Mouse (Mus musculus) stomach, postnatal 0 days (tissue): ENCODE results near the gene Cacnb4. TPM values are rescaled to one million over a fixed set of nuclear protein-coding genes. Genes with fewer than 3 reads are reported as not detected.

Experiments
- ATAC-seq: fragments of 200-750 bp; cut with Nextera tagmentation; 2 replicates; pipeline ENCODE4 v1.8.0; 2017; ENCODE audit not compliant: low FRiP score, low TSS enrichment
- DNase-seq: peaks from one replicate; pipeline ENCODE4 v3.0.0-alpha.2; 2016; ENCODE audit warnings: low spot score
- H3K27ac ChIP-seq: fragments of 300-500 bp; sonication (generic); replicated peaks from 2 replicates; pipeline ENCODE4 v1.5.1; 2014; ENCODE audit warnings: mild to moderate bottlenecking, control low read depth
- H3K27me3 ChIP-seq: fragments of 300-500 bp; sonication (generic); 2 replicates; pipeline ENCODE4 v1.6.1; 2014; ENCODE audit warnings: low read length; ENCODE audit not compliant: control insufficient read depth, insufficient read depth
- H3K36me3 ChIP-seq: fragments of 300-500 bp; sonication (generic); 2 replicates; pipeline ENCODE4 v1.6.1; 2014; ENCODE audit warnings: low read length, mixed read lengths; ENCODE audit not compliant: control insufficient read depth, insufficient read depth
- H3K4me1 ChIP-seq: fragments of 300-500 bp; sonication (generic); replicated peaks from 2 replicates; pipeline ENCODE4 v1.6.1; 2014; ENCODE audit warnings: antibody characterized with exemption; ENCODE audit not compliant: control insufficient read depth, insufficient read depth
- H3K4me2 ChIP-seq: fragments of 300-500 bp; sonication (generic); replicated peaks from 2 replicates; pipeline ENCODE4 v1.6.1; 2014; ENCODE audit warnings: low read depth, mild to moderate bottlenecking, control low read depth, moderate library complexity
- H3K4me3 ChIP-seq: fragments of 300-500 bp; sonication (generic); 2 replicates; pipeline ENCODE4 v1.5.1; 2014; ENCODE audit warnings: low read depth, low read length, control low read depth
- H3K9ac ChIP-seq: fragments of 300-500 bp; sonication (generic); 2 replicates; pipeline ENCODE4 v1.6.1; 2014; ENCODE audit warnings: mild to moderate bottlenecking, low read length, control low read depth, mixed read lengths
- H3K9me3 ChIP-seq: fragments of 300-500 bp; sonication (generic); 2 replicates; pipeline ENCODE4 v1.6.1; 2016; ENCODE audit warnings: low read length; ENCODE audit not compliant: control insufficient read depth
- CTCF ChIP-seq: IDR thresholded peaks from 2 replicates; pipeline ENCODE4 v1.5.1; 2016; ENCODE audit warnings: antibody characterized with exemption, low read depth, mild to moderate bottlenecking, moderate library complexity
- EP300 ChIP-seq: optimal IDR thresholded peaks from 2 replicates; pipeline ENCODE3; 2016; ENCODE audit warnings: antibody characterized with exemption
- WGBS: fragments of 180-500 bp; shearing (Covaris S2); extraction: QIAGEN DNeasy Blood & Tissue Kit; methylation state at CpG from one replicate; pipeline ENCODE4 v1.1.7; 2014; 5-methylcytosine and 5-hydroxymethylcytosine counted together
- polyA plus RNA-seq: library from polyadenylated mRNA; unstranded; fragments of >200 nt; fragmentation: Nextera tagmentation; extraction: Ambion mirVana; gene quantifications from 2 replicates; pipeline ENCODE4 v1.2.1, GENCODE M21; 2015

The Cacnb4 gene
- polyA plus RNA-seq, 1 experiment from 2014 or later: 0.93 TPM

DNA sequence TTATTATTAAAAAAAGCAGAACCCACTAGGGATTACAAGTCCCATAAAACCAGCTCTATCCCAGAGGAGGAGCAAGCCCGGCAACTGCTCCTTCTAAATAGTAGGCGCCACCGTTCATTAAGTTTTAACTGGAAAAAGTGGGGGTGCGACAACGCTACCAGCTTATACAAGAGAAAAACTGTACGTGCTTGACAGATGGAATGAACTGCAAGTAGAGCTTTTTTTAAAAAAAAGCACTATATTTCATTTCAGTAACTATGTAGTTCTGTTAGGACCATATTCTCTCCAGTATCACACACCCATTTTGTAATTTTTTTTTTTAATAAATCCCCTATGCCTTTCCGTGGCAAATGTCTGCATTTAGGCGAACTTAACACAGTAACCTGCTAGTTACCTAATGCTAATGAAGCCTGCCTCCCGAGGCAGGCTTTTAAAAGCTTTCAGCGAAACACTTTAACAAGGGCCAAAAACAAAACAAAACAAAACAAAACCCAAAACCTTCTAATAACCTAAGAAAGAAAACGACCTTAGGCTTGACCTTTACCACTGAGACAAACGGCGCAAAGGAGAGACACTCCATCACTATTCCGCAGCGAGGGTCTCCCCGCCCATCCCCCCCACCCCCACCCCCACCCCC, 252.9 kb downstream of the Cacnb4 start:
- Histone ChIP-seq H3K27ac (peak overlapping the region; percentile 88; the same call in 1 of the 2 replicates), H3K9ac (peak overlapping the region; percentile 93), H3K36me3 (no peaks in the 10 kb centered on the region), H3K4me3 (peak overlapping the region; percentile 98), H3K27me3 (no peaks in the 10 kb centered on the region), H3K4me2 (peak overlapping the region; percentile 66), H3K9me3 (no peaks in the 10 kb centered on the region), H3K4me1 (0 out of 2 replicates have a peak, but pooled peaks cover 2% of the 10 kb centered on the region)
- ATAC-seq: no peak
- TF ChIP-seq EP300 (no peak), CTCF (no peak)
- WGBS: 3% methylated on average over 16 of the region's 16 CpGs
- no peak for DNase-seq

DNA sequence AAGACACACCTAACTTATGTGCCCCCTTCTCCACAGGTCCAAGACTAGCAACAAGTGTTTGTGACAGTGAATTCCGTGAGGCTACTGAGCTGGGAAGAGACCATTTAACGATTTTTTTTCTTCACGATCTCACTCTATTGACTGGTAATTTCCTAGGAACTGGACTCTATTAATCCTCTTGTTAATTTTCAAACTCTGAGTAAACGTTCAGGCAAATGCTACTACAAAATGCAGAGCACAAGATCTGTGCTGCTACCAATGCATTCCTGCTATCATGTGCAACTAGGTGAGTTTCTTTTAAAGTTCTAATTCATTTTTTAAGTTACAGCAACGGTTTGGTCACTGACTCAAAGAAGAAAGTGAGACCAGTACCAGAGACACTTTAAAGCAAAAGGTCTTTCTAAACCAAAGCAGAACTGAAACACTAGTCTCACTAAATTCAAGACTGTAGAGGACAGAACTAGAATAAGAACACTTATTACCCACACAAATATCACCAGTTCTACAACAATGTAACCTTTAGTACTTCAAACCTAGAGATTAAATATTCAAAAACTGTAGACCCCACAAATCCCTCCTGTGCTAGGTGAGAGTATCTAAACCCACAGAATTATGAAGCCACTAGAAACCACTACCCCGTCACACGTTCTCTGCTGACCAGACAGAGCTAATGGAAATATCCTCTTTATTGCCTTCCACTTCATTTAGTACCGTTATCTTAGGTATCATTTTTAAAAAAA, 253.6 kb downstream of the Cacnb4 start:
- peak overlapping the region; percentile 98 for H3K4me3 ChIP-seq
- no peak for DNase-seq
- H3K27ac ChIP-seq: no peak overlapping the region
- no peak overlapping the region for H3K9ac ChIP-seq
- no peak for TF ChIP-seq EP300
- TF ChIP-seq CTCF: no peak
- H3K4me2 ChIP-seq: peak overlapping the region; percentile 66
- WGBS: 38% methylated on average over 8 of the region's 8 CpGs
- no peaks in the 10 kb centered on the region for H3K36me3 ChIP-seq
- H3K27me3 ChIP-seq: no peaks in the 10 kb centered on the region
- no peak for ATAC-seq
- H3K9me3 ChIP-seq: no peaks in the 10 kb centered on the region
- H3K4me1 ChIP-seq: 0 out of 2 replicates have a peak, but pooled peaks cover 2% of the 10 kb centered on the region

DNA sequence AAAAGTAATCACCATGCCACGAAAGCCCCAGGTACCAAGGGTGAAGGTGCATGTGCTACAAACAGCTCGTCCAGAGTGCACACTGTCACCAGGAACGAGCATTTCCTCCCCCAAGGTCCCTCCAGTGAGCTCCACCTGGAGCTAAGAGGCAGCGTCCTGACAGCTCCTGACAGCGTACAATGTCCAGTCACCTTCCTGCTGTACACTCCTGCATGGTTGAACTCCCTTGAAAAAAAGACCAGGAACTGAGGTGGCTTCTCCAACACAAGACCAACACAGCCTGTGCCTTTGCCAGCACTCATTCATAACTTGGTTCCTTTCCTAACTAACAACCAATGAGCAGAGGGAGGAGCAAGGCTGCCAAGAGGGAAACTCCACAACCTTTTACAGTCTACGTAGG, 255.4 kb downstream of the Cacnb4 start:
- WGBS: 42% methylated on average over 6 of the region's 6 CpGs
- TF ChIP-seq EP300: no peak
- no peak for TF ChIP-seq CTCF
- DNase-seq: peak; percentile 23
- Histone ChIP-seq H3K36me3 (no peaks in the 10 kb centered on the region), H3K27me3 (no peaks in the 10 kb centered on the region), H3K27ac (no peak overlapping the region), H3K9ac (no peak overlapping the region), H3K9me3 (no peaks in the 10 kb centered on the region), H3K4me1 (0 out of 2 replicates have a peak, but pooled peaks cover 2% of the 10 kb centered on the region), H3K4me2 (peak overlapping the region; percentile 9; the same call in 1 of the 2 replicates), H3K4me3 (no peak overlapping the region)
- ATAC-seq: no peak

DNA sequence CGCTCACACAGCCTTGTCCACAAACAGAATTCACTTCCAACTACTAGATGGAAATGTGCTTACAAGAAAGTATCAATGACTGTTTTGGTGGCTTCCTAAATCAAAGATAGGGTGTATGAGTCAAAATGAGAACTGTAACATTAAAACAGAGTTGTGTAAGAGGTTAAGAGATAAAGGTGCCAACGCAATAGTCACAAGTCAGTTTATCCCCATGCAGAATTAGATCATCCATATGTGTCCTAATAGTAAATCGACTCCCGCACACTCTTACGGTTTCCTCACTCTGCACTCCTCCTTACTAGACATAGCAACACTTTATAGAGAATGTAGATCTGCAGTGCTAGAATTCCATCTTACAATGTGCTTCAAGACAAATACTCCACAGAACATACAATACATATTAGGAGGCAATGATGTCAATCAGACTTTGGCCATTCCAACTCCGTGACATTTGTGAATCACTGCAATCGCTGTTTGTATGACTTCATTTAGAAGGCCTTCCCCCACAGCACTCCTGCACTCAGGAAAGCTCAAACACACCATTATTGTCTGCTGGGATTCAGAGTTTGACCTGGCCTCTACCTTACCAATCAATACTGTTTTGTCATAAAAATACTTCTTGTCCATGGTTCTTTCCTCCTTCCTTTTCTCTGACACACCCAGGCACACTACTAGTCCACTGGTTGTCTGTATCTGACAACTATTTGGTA, 256.5 kb downstream of the Cacnb4 start:
- Histone ChIP-seq H3K9me3 (no peaks in the 10 kb centered on the region), H3K4me1 (0 out of 2 replicates have a peak, but pooled peaks cover 2% of the 10 kb centered on the region), H3K4me2 (no peak overlapping the region), H3K4me3 (no peak overlapping the region), H3K27me3 (no peaks in the 10 kb centered on the region), H3K36me3 (0 out of 2 replicates have a peak, but pooled peaks cover 5% of the 10 kb centered on the region), H3K9ac (no peak overlapping the region), H3K27ac (no peak overlapping the region)
- TF ChIP-seq CTCF (no peak), EP300 (no peak)
- ATAC-seq (no peak), DNase-seq (no peak)
- 78% methylated on average over 7 of the region's 7 CpGs for WGBS

DNA sequence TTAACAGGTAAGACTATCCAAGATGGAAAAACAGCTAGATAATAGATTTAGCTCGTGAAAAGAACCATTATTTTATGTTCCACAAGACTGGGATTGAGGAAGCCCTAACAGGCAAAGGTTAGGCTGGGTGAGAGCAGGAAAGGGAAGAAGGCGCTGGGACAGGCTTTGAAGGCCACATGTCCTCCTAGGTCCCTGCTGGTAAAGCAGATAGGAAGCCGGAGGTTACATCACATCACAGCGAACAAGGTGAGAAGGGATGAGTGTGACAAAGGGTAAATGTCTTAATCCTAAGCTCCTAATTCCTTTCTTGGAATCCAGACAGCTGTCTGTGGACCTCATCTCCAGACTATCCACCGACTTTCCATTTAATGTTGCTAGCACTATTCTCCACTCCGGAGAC, 257.3 kb downstream of the Cacnb4 start:
- H3K27ac ChIP-seq: no peak overlapping the region
- no peaks in the 10 kb centered on the region for H3K27me3 ChIP-seq
- H3K36me3 ChIP-seq: 0 out of 2 replicates have a peak, but pooled peaks cover 5% of the 10 kb centered on the region
- no peak for TF ChIP-seq EP300
- no peak overlapping the region for H3K9ac ChIP-seq
- 0 out of 2 replicates have a peak, but pooled peaks cover 2% of the 10 kb centered on the region for H3K4me1 ChIP-seq
- WGBS: 70% methylated on average over 6 of the region's 6 CpGs
- H3K4me3 ChIP-seq: no peak overlapping the region
- DNase-seq (no peak), ATAC-seq (no peak)
- no peak overlapping the region for H3K4me2 ChIP-seq
- no peaks in the 10 kb centered on the region for H3K9me3 ChIP-seq
